Mouse (Mus musculus) limb, embryonic 11.5 days (tissue): ENCODE measurements around the gene Wdr18. TPM values are rescaled to one million over a fixed set of nuclear protein-coding genes. Genes with fewer than 3 reads are reported as not detected.
A peak's percentile ranks its signal among the peaks of the same experiment; 100 is the strongest.

ENCODE experiments used
- ATAC-seq: fragments of 200-750 bp; cut with Nextera tagmentation; 2 replicates; pipeline ENCODE4 v1.8.0; 2017; ENCODE audit warnings: low read depth; ENCODE audit not compliant: insufficient number of reproducible peaks, low FRiP score, low TSS enrichment
- DNase-seq: peaks from one replicate; pipeline ENCODE4 v3.0.0-alpha.2; 2015; ENCODE audit warnings: low spot score
- H3K27ac ChIP-seq: fragments of 300-500 bp; sonication (generic); replicated peaks from 2 replicates; pipeline ENCODE4 v1.5.1; 2014; ENCODE audit warnings: low read depth, mild to moderate bottlenecking, low read length
- H3K27me3 ChIP-seq: fragments of 300-500 bp; sonication (generic); 2 replicates; pipeline ENCODE4 v1.6.1; 2014; ENCODE audit warnings: mild to moderate bottlenecking, low read length, mixed read lengths; ENCODE audit not compliant: control insufficient read depth, insufficient read depth
- H3K36me3 ChIP-seq: fragments of 300-500 bp; sonication (generic); 2 replicates; pipeline ENCODE4 v1.6.1; 2014; ENCODE audit warnings: mild to moderate bottlenecking, low read length, moderate library complexity, mixed read lengths; ENCODE audit not compliant: control insufficient read depth, insufficient read depth
- H3K4me1 ChIP-seq: fragments of 300-500 bp; sonication (generic); 2 replicates; pipeline ENCODE4 v1.6.1; 2014; ENCODE audit warnings: low read length, mixed read lengths; ENCODE audit not compliant: control insufficient read depth, insufficient read depth
- H3K4me2 ChIP-seq: fragments of 300-500 bp; sonication (generic); 2 replicates; pipeline ENCODE4 v1.6.1; 2014; ENCODE audit warnings: low read depth, mild to moderate bottlenecking, moderate library complexity; ENCODE audit not compliant: severe bottlenecking
- H3K4me3 ChIP-seq: fragments of 300-500 bp; sonication (generic); 2 replicates; pipeline ENCODE4 v1.5.1; 2014; ENCODE audit warnings: low read depth, low read length
- H3K9ac ChIP-seq: fragments of 300-500 bp; sonication (generic); 2 replicates; pipeline ENCODE4 v1.6.1; 2014; ENCODE audit warnings: mild to moderate bottlenecking, low read length
- H3K9me3 ChIP-seq: fragments of 300-500 bp; sonication (generic); 2 replicates; pipeline ENCODE4 v1.6.1; 2016; ENCODE audit warnings: low read length; ENCODE audit not compliant: control insufficient read depth
- WGBS: fragments of 180-500 bp; shearing (Covaris S2); extraction: QIAGEN DNeasy Blood & Tissue Kit; methylation state at CpG from one replicate; pipeline ENCODE4 v1.1.7; 2014; 5-methylcytosine and 5-hydroxymethylcytosine counted together
- polyA plus RNA-seq: library from polyadenylated mRNA; unstranded; fragments of >200 nt; fragmentation: Nextera tagmentation; extraction: Ambion mirVana; gene quantifications from 2 replicates; pipeline ENCODE4 v1.2.1, GENCODE M21; 2014

Wdr18 gene
- polyA plus RNA-seq, 1 experiment from 2014 or later = 144 TPM

DNA sequence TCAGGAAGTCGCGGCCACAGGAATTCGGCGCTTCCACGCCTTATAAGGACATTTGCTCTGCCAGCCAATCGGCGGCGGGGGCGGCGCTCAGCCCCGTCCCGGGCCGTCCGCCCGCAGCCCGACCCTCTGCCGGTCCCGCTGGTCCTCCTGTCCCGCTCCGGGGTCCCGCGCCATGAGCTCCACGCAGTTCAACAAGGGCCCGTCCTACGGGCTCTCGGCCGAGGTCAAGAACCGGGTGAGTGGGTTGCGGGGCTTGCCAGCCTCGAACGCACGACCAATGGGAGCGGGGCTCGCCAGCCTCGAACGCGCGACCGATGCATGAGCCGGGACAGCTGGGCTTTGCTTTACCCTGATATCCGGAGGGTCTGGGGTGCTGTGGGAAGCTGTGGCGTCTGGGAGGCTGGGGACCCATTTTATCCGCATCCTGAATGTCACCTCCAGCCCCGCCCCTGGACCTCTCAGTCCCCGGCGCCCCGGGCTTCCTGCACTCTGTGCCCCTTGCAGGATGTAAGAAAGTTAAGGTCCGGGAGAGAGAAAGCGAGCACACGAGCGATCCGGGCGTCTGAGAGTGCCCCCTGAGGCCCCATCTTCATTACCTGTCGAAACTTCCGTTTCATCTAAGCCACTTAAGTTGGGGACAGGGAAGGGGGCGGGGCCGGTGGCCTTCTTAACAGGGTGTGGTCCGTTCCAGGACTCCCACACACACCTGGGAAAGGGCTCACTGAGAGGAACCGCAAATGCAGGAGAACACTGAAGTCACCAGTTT is 28.7 kb downstream of the Wdr18 start, which contains the start of gene Cnn2:
Gene Cnn2, plus strand, starts transcription at position 79 of the 766 bp plus-strand sequence.
- H3K9ac ChIP-seq = peak within 1 kb of the TSS; percentile 73
- DNase-seq (peak; percentile 81), ATAC-seq (0 out of 2 replicates have a peak, but pooled peaks have one; percentile 5)
- peak within 1 kb of the TSS; percentile 54 for H3K4me2 ChIP-seq
- peaks cover 38% of the 10 kb centered on the region for H3K4me1 ChIP-seq
- WGBS = under 1% methylated on average over 58 of the region's 59 CpGs
- peak within 1 kb of the TSS; percentile 62 for H3K4me3 ChIP-seq
- no peaks in the 10 kb centered on the region; the same call in 1 of the 2 replicates for H3K9me3 ChIP-seq
- peaks cover 21% of the 10 kb centered on the region; the same call in 1 of the 2 replicates for H3K36me3 ChIP-seq
- H3K27ac ChIP-seq = peak within 1 kb of the TSS; percentile 65
- H3K27me3 ChIP-seq = no peaks in the 10 kb centered on the region

- Histone ChIP-seq H3K27me3 (no peaks in the 10 kb centered on the region), H3K4me3 (peak overlapping the region; percentile 62), H3K27ac (no peak overlapping the region; the same call in 1 of the 2 replicates), H3K36me3 (peaks cover 24% of the 10 kb centered on the region; the same call in 1 of the 2 replicates), H3K4me2 (peak overlapping the region; percentile 54), H3K4me1 (peaks cover 38% of the 10 kb centered on the region), H3K9me3 (no peaks in the 10 kb centered on the region; the same call in 1 of the 2 replicates), H3K9ac (peak overlapping the region; percentile 38; the same call in 1 of the 2 replicates)
- DNase-seq (peak; percentile 43), ATAC-seq (no peak)
- WGBS = 26% methylated on average over 8 of the region's 8 CpGs
Observed at GRCm38 (mm10) chr10:79989272-79989786, 29.4 kb downstream of the Wdr18 start.

DNA sequence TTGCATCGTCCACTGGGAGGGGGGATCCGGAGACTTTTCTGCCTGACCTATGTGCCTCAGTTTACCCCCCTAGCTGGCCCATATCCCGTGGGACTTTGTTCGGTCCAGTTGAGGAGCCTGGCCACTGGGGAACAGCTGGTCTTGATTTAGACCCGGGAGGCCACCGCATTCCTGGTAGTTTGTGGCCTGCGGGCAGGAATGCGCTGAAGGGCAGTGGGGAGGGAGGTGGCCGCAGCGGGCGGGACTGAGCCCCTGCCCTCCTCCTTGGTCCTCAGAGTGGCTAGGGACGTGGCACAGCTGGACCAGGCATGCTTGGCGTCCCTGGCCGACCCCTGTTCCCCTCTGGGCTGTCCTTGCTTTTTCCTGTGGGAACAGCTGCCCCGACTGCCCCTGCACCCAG is 29.9 kb downstream of the Wdr18 start:
- Histone ChIP-seq H3K4me3 (peak overlapping the region; percentile 62), H3K27me3 (no peaks in the 10 kb centered on the region), H3K27ac (peak overlapping the region; percentile 38), H3K9ac (peak overlapping the region; percentile 24), H3K9me3 (no peaks in the 10 kb centered on the region; the same call in 1 of the 2 replicates), H3K36me3 (peaks cover 28% of the 10 kb centered on the region; the same call in 1 of the 2 replicates), H3K4me1 (peaks cover 38% of the 10 kb centered on the region), H3K4me2 (peak overlapping the region; percentile 54)
- WGBS = 2% methylated on average over 15 of the region's 15 CpGs
- ATAC-seq (0 out of 2 replicates have a peak, but pooled peaks have one; percentile 23), DNase-seq (peak; percentile 81)

- Histone ChIP-seq H3K9me3 (no peaks in the 10 kb centered on the region; the same call in 1 of the 2 replicates), H3K27me3 (no peaks in the 10 kb centered on the region), H3K4me1 (peaks cover 32% of the 10 kb centered on the region), H3K4me3 (no peak overlapping the region), H3K4me2 (no peak overlapping the region; the same call in 1 of the 2 replicates), H3K36me3 (peaks cover 30% of the 10 kb centered on the region; the same call in 1 of the 2 replicates), H3K27ac (no peak overlapping the region), H3K9ac (no peak overlapping the region)
- ATAC-seq (no peak), DNase-seq (no peak)
- 67% methylated on average over 12 of the region's 12 CpGs for WGBS
Observed at GRCm38 (mm10) chr10:79991099-79991498, 31.1 kb downstream of the Wdr18 start.

- no peak overlapping the region for H3K4me3 ChIP-seq
- no peak overlapping the region for H3K9ac ChIP-seq
- H3K4me2 ChIP-seq = no peak overlapping the region
- H3K27me3 ChIP-seq = no peaks in the 10 kb centered on the region
- peaks cover 29% of the 10 kb centered on the region for H3K4me1 ChIP-seq
- no peaks in the 10 kb centered on the region; the same call in 1 of the 2 replicates for H3K9me3 ChIP-seq
- H3K27ac ChIP-seq = no peak overlapping the region
- 83% methylated on average over 6 of the region's 6 CpGs for WGBS
- H3K36me3 ChIP-seq = peaks cover 30% of the 10 kb centered on the region; the same call in 1 of the 2 replicates
- ATAC-seq = no peak
- no peak for DNase-seq
Observed at GRCm38 (mm10) chr10:79991548-79991947, 31.6 kb downstream of the Wdr18 start.

DNA sequence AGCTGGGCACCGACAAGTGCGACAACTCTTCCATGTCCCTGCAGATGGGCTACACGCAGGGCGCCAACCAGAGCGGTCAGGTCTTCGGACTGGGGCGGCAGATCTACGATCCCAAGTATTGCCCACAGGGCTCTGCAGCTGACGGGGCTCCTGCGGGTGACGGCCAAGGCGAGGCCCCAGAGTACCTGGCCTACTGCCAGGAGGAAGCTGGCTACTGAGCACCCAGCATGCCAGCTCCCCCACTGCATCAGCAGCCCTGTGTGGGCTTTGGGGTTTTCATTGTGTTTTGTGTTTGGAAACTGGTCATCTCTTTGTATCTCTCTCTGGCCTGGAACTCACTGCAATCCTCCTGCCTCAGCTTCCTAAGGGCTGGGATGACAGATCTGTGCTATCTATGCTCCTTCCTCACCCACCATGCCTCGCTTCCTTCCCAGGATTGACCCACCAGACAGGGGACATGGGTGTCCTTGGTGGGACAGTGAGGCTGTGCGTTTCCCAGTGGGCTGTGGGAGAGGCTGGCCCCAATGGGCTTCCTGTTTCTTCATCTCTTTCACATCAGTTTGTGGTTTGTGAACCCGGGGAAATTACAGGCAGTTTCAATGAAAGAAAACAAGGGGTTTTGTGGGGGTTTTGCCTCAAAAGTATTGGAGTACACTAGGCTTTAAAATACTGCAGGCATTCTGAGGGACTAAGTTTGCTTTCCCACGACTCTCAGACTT is 34.6 kb downstream of the Wdr18 start:
- DNase-seq (no peak), ATAC-seq (no peak)
- no peak overlapping the region for H3K4me3 ChIP-seq
- no peak overlapping the region for H3K9ac ChIP-seq
- no peak overlapping the region for H3K4me2 ChIP-seq
- peaks cover 30% of the 10 kb centered on the region; the same call in 1 of the 2 replicates for H3K36me3 ChIP-seq
- 92% methylated on average over 16 of the region's 16 CpGs for WGBS
- H3K4me1 ChIP-seq = peaks cover 13% of the 10 kb centered on the region
- H3K27me3 ChIP-seq = peaks cover 6% of the 10 kb centered on the region; the same call in 1 of the 2 replicates
- H3K27ac ChIP-seq = no peak overlapping the region
- no peaks in the 10 kb centered on the region; the same call in 1 of the 2 replicates for H3K9me3 ChIP-seq

- Histone ChIP-seq H3K9me3 (no peaks in the 10 kb centered on the region; the same call in 1 of the 2 replicates), H3K27me3 (peaks cover 6% of the 10 kb centered on the region; the same call in 1 of the 2 replicates), H3K9ac (no peak overlapping the region), H3K4me3 (no peak overlapping the region), H3K27ac (no peak overlapping the region), H3K4me1 (peaks cover 6% of the 10 kb centered on the region), H3K4me2 (no peak overlapping the region), H3K36me3 (peaks cover 30% of the 10 kb centered on the region; the same call in 1 of the 2 replicates)
- 93% methylated on average over 1 of the region's 1 CpGs for WGBS
- no peak for DNase-seq
- no peak for ATAC-seq
Observed at GRCm38 (mm10) chr10:79995636-79996035, 35.7 kb downstream of the Wdr18 start.
